Mouse (Mus musculus) liver, embryonic 14.5 days (tissue): Measurements from ENCODE around the gene Abtb2.

Source experiments
- CTCF ChIP-seq: IDR thresholded peaks from 2 replicates; pipeline ENCODE4 v1.5.1; 2016; ENCODE audit warnings: antibody characterized with exemption, low read depth, control low read depth
- EP300 ChIP-seq: IDR thresholded peaks from 2 replicates; pipeline ENCODE4 v1.6.1; 2016; ENCODE audit warnings: antibody characterized with exemption, low read depth

- TF ChIP-seq CTCF (no peak), EP300 (no peak)
Observed at GRCm38 (mm10) chr2:103632926-103633250, 66.8 kb downstream of the Abtb2 start.
